ENCODE assay signal across 8 mouse cellular contexts in genomic region chr16:3884201-3885064, GRCm38 (mm10). TPM values are rescaled to one million over a fixed set of nuclear protein-coding genes. Genes with fewer than 3 reads are reported as not detected.
DNase-seq lines count a peak whose midpoint lies in the region; ATAC-seq and TF ChIP-seq lines count a peak whose summit lies in the region.

Gene Zfp597 (minus strand): TSS chr16:3884561.
Gene Gm20695 (plus strand): TSS chr16:3884648.

- TF ChIP-seq POLR2A in brain, embryonic 14.5 days (IDR thresholded peaks at IDR 0.05; ENCODE audit: borderline replicate concordance, extremely low read depth, insufficient read depth, insufficient read length, poor library complexity, severe bottlenecking) = peak; percentile 41; the same call in 1 of the 2 replicates

- peaks cover 3% of the 10 kb centered on the region for H3K36me3 ChIP-seq in C2C12 (ENCODE audit: control insufficient read depth, insufficient read depth)
- H3K36me3 ChIP-seq in erythroblast, embryonic 14.5 days (ENCODE audit: control insufficient read depth) = peaks cover 20% of the 10 kb centered on the region
- peaks cover 12% of the 10 kb centered on the region for H3K36me3 ChIP-seq in heart, embryonic 13.5 days
- peaks cover 17% of the 10 kb centered on the region for H3K36me3 ChIP-seq in liver, embryonic 12.5 days
- H3K36me3 ChIP-seq in stomach, embryonic 15.5 days = no peaks in the 10 kb centered on the region

- H3K4me1 ChIP-seq in erythroblast, embryonic 14.5 days (ENCODE audit: control insufficient read depth) = peaks cover 36% of the 10 kb centered on the region
- peaks cover 25% of the 10 kb centered on the region for H3K4me1 ChIP-seq in heart, embryonic 13.5 days
- peaks cover 35% of the 10 kb centered on the region for H3K4me1 ChIP-seq in liver, embryonic 12.5 days
- peaks cover 11% of the 10 kb centered on the region for H3K4me1 ChIP-seq in stomach, embryonic 15.5 days

- WGBS in heart, embryonic 13.5 days = under 1% methylated on average over 88 of the region's 88 CpGs
- WGBS in liver, embryonic 12.5 days (ENCODE audit: insufficient replicate concordance) = under 1% methylated on average over 88 of the region's 88 CpGs
- WGBS in stomach, embryonic 15.5 days = under 1% methylated on average over 87 of the region's 88 CpGs

- peaks cover 40% of the 10 kb centered on the region for H3K79me3 ChIP-seq in C2C12 (ENCODE audit: low read depth)

- peak; percentile 98 for DNase-seq in brain, embryonic 14.5 days (ENCODE audit: low read depth)
- peak; percentile 97 for DNase-seq in kidney, postnatal 10 days
- peak; percentile 81 to 86 for DNase-seq in natural killer cell, adult 2 months (ENCODE audit: low spot score in 2 of 2)

- ATAC-seq in heart, embryonic 13.5 days (ENCODE audit: extremely low read depth, insufficient number of reproducible peaks, low FRiP score, low TSS enrichment) = peak; percentile 98
- ATAC-seq in liver, embryonic 12.5 days = peak; percentile 98
- ATAC-seq in stomach, embryonic 15.5 days (ENCODE audit: insufficient read depth, low FRiP score, low read depth) = peak; percentile 99

- H3K79me2 ChIP-seq in C2C12 (ENCODE audit: control insufficient read depth, insufficient read depth) = peaks cover 89% of the 10 kb centered on the region

- H3K9me3 ChIP-seq in erythroblast, embryonic 14.5 days (ENCODE audit: control insufficient read depth, low read length) = no peaks in the 10 kb centered on the region
- H3K9me3 ChIP-seq in heart, embryonic 13.5 days = no peaks in the 10 kb centered on the region
- H3K9me3 ChIP-seq in liver, embryonic 12.5 days (replicated peaks) = no peaks in the 10 kb centered on the region
- no peaks in the 10 kb centered on the region for H3K9me3 ChIP-seq in stomach, embryonic 15.5 days

- H3K4me2 ChIP-seq in heart, embryonic 13.5 days = peak within 1 kb of the TSS; percentile 85
- peak within 1 kb of the TSS; percentile 83 for H3K4me2 ChIP-seq in liver, embryonic 12.5 days
- H3K4me2 ChIP-seq in stomach, embryonic 15.5 days = peak within 1 kb of the TSS; percentile 76

- H3ac ChIP-seq in C2C12 (ENCODE audit: control insufficient read depth, insufficient read length, low read depth) = peak within 1 kb of the TSS; percentile 88

- H3K27me3 ChIP-seq in C2C12 (ENCODE audit: control insufficient read depth, insufficient read depth, insufficient read length) = no peaks in the 10 kb centered on the region
- no peaks in the 10 kb centered on the region for H3K27me3 ChIP-seq in erythroblast, embryonic 14.5 days (ENCODE audit: control insufficient read depth)
- no peaks in the 10 kb centered on the region for H3K27me3 ChIP-seq in heart, embryonic 13.5 days (replicated peaks)
- H3K27me3 ChIP-seq in liver, embryonic 12.5 days (replicated peaks) = no peaks in the 10 kb centered on the region
- H3K27me3 ChIP-seq in stomach, embryonic 15.5 days (replicated peaks) = no peaks in the 10 kb centered on the region

- peak within 1 kb of the TSS; percentile 89 for H3K4me3 ChIP-seq in C2C12 (ENCODE audit: insufficient read depth, poor library complexity, severe bottlenecking)
- peak within 1 kb of the TSS; percentile 99 for H3K4me3 ChIP-seq in erythroblast, embryonic 14.5 days (replicated peaks)
- H3K4me3 ChIP-seq in heart, embryonic 13.5 days = peak within 1 kb of the TSS; percentile 98
- peak within 1 kb of the TSS; percentile 88 for H3K4me3 ChIP-seq in liver, embryonic 12.5 days
- H3K4me3 ChIP-seq in stomach, embryonic 15.5 days (replicated peaks) = peak within 1 kb of the TSS; percentile 94

- peak within 1 kb of the TSS; percentile 96 for H3K27ac ChIP-seq in heart, embryonic 13.5 days (replicated peaks)
- H3K27ac ChIP-seq in liver, embryonic 12.5 days = peak within 1 kb of the TSS; percentile 87
- peak within 1 kb of the TSS; percentile 94 for H3K27ac ChIP-seq in stomach, embryonic 15.5 days

- H3K9ac ChIP-seq in heart, embryonic 13.5 days = peak within 1 kb of the TSS; percentile 95
- H3K9ac ChIP-seq in liver, embryonic 12.5 days = peak within 1 kb of the TSS; percentile 93
- peak within 1 kb of the TSS; percentile 95 for H3K9ac ChIP-seq in stomach, embryonic 15.5 days

- TF ChIP-seq CTCF in C2C12 (IDR thresholded peaks at IDR 0.05; ENCODE audit: control insufficient read depth, insufficient read depth, insufficient read length) = no peak
- TF ChIP-seq CTCF in brain, embryonic 14.5 days (IDR thresholded peaks at IDR 0.05; ENCODE audit: borderline replicate concordance, extremely low read depth, insufficient read depth, insufficient read length) = peak; percentile 23; the same call in 1 of the 2 replicates

TF ChIP-seq in C2C12, 6 proteins besides CTCF, POLR2A, EP300 and RAD21:
- TF ChIP-seq MAX (IDR thresholded peaks at IDR 0.05) = no peak
- TF ChIP-seq USF1 (IDR thresholded peaks at IDR 0.05; ENCODE audit: low read depth) = no peak
- peak; percentile 45 for TF ChIP-seq CEBPB (IDR thresholded peaks at IDR 0.05; ENCODE audit: low read depth)
- TF ChIP-seq MYOD1 (IDR thresholded peaks at IDR 0.05; ENCODE audit: control insufficient read depth, insufficient read length, low read depth) = peak; percentile 11
TF ChIP-seq in C2C12: peak in this region for 2.

RNA-seq across cellular contexts. Expression of gene Zfp597, which starts in this region (rescaled TPM):
- 1.1 TPM for polyA plus RNA-seq in C2C12 (2012; fragmentation: generic; extraction: Trizol)
- polyA plus RNA-seq in brain, embryonic 14.5 days (2012; rRNA removed) = 12.3 and 17.8 TPM in 2 replicates
- polyA plus RNA-seq in erythroblast, embryonic 14.5 days (2012) = 0.09 TPM in 1 of 2 replicates, not detected in the other
- polyA plus RNA-seq in heart, embryonic 13.5 days (2015; fragmentation: Nextera tagmentation; extraction: Ambion mirVana) = 4.2 and 4.9 TPM in 2 replicates
- polyA plus RNA-seq in liver, embryonic 12.5 days (2016; fragmentation: Nextera tagmentation; extraction: Ambion mirVana) = 3.0 and 3.2 TPM in 2 replicates
- 6.0 and 6.2 TPM in 2 replicates for polyA plus RNA-seq in stomach, embryonic 15.5 days (2015; fragmentation: Nextera tagmentation; extraction: Ambion mirVana)

RNA-seq across cellular contexts. Expression of gene Gm20695, which starts in this region (rescaled TPM):
- 0.22 TPM for polyA plus RNA-seq in C2C12 (2012; fragmentation: generic; extraction: Trizol)
- 0.27 and 0.73 TPM in 2 replicates for polyA plus RNA-seq in brain, embryonic 14.5 days (2012; rRNA removed)
- polyA plus RNA-seq in erythroblast, embryonic 14.5 days (2012) = not detected in 2 replicates
- polyA plus RNA-seq in heart, embryonic 13.5 days (2015; fragmentation: Nextera tagmentation; extraction: Ambion mirVana) = 1.5 and 1.8 TPM in 2 replicates
- 0.81 and 1.2 TPM in 2 replicates for polyA plus RNA-seq in liver, embryonic 12.5 days (2016; fragmentation: Nextera tagmentation; extraction: Ambion mirVana)
- 1.3 and 1.5 TPM in 2 replicates for polyA plus RNA-seq in stomach, embryonic 15.5 days (2015; fragmentation: Nextera tagmentation; extraction: Ambion mirVana)

Comparison
In these comparisons a context has a peak if more than half of its experiments do, and no peak if none do; other contexts are left out.
1. Peak in every context shown above with its lines: DNase-seq, ATAC-seq, H3K4me3 ChIP-seq and H3K27ac ChIP-seq.